Mouse (Mus musculus) G1E (cell line): ENCODE measurements around the gene Urad. TPM values are rescaled to one million over a fixed set of nuclear protein-coding genes. Genes with fewer than 3 reads are reported as not detected.

ENCODE experiments used
- ATAC-seq: 2 replicates; pipeline ENCODE4 v1.8.0; 2016; ENCODE audit warnings: mild to moderate bottlenecking; ENCODE audit not compliant: insufficient number of reproducible peaks, poor library complexity, low FRiP score, severe bottlenecking; ENCODE audit errors: extremely low read depth
- DNase-seq: peaks from one replicate; pipeline ENCODE4 v3.0.0; 2012; ENCODE audit warnings: low spot score
- H3K27me3 ChIP-seq: 2 replicates; pipeline ENCODE4 v1.6.1; 2012; ENCODE audit warnings: mild to moderate bottlenecking, low read length, inconsistent platforms; ENCODE audit not compliant: insufficient read depth
- H3K36me3 ChIP-seq: replicated peaks from 2 replicates; pipeline ENCODE3; 2012; ENCODE audit warnings: mild to moderate bottlenecking, inconsistent platforms
- H3K4me1 ChIP-seq: 2 replicates; pipeline ENCODE4 v1.6.1; 2012; ENCODE audit warnings: low read depth, low read length, inconsistent platforms, mixed read lengths; ENCODE audit not compliant: insufficient read depth
- H3K4me3 ChIP-seq: 2 replicates; pipeline ENCODE4 v1.5.1; 2012; ENCODE audit warnings: low read depth, mild to moderate bottlenecking, inconsistent platforms, low read length, moderate library complexity, mixed read lengths
- H3K9me3 ChIP-seq: replicated peaks from 2 replicates; pipeline ENCODE4 v1.6.1; 2012; ENCODE audit warnings: inconsistent platforms
- CTCF ChIP-seq: IDR thresholded peaks from 2 replicates; pipeline ENCODE4 v1.5.1; 2012; ENCODE audit warnings: low read depth, low read length, inconsistent platforms, mixed read lengths
- GATA1 ChIP-seq: IDR thresholded peaks from 2 replicates; pipeline ENCODE4 v1.6.1; 2012; ENCODE audit warnings: borderline replicate concordance, low read length, inconsistent platforms, mixed read lengths
- GATA2 ChIP-seq: IDR thresholded peaks from 2 replicates; pipeline ENCODE4 v1.6.1; 2012; ENCODE audit warnings: low read depth, low read length, inconsistent platforms, borderline replicate concordance
- POLR2AphosphoS5 ChIP-seq: IDR thresholded peaks from 2 replicates; pipeline ENCODE4 v1.6.1; 2012; ENCODE audit warnings: low read depth, low read length, inconsistent platforms; ENCODE audit not compliant: insufficient replicate concordance
- TAL1 ChIP-seq: conservative IDR thresholded peaks from 2 replicates; pipeline ENCODE4 v1.6.1; 2012; ENCODE audit warnings: low read depth, low read length, inconsistent platforms, mixed read lengths
- polyA plus RNA-seq: library from polyadenylated mRNA; stranded (reverse); fragments of >175 nt; gene quantifications from 2 replicates; pipeline ENCODE4 v1.2.3, GENCODE M21; 2012
- total RNA-seq, 2 experiments: library from RNA; stranded (forward) in 1 of 2; stranded (reverse) in 1 of 2; fragments of 200-1000 nt in 1 of 2; fragments of >200 nt in 1 of 2; fragmentation: Nextera tagmentation in 1 of 2; gene quantifications; 2 replicates each; pipeline ENCODE4 v1.2.3; 2014 to 2017

Gene Urad
- total and polyA plus RNA-seq, 3 experiments, result not detected

- H3K4me1 ChIP-seq, result no peaks in the 10 kb centered on the region
- H3K36me3 ChIP-seq, result no peaks in the 10 kb centered on the region
- TF ChIP-seq POLR2AphosphoS5 (no peak), CTCF (no peak), TAL1 (no peak), GATA1 (no peak), GATA2 (no peak)
- H3K4me3 ChIP-seq, result no peak overlapping the region
- peaks cover 25% of the 10 kb centered on the region for H3K27me3 ChIP-seq
- H3K9me3 ChIP-seq, result no peaks in the 10 kb centered on the region
- ATAC-seq, result no peak
- no peak for DNase-seq
These were observed 6.7 kb downstream of the Urad start for GRCm38 (mm10) chr5:147315432-147316075.

- Histone ChIP-seq H3K4me1 (no peaks in the 10 kb centered on the region), H3K27me3 (peaks cover 25% of the 10 kb centered on the region), H3K9me3 (no peaks in the 10 kb centered on the region), H3K4me3 (no peak overlapping the region), H3K36me3 (no peaks in the 10 kb centered on the region)
- DNase-seq (no peak), ATAC-seq (no peak)
- no peak for TF ChIP-seq CTCF
- TF ChIP-seq GATA2, result no peak
- TF ChIP-seq GATA1, result no peak
- no peak for TF ChIP-seq POLR2AphosphoS5
- no peak for TF ChIP-seq TAL1
These were observed 7.4 kb downstream of the Urad start for GRCm38 (mm10) chr5:147314646-147315431.

- Histone ChIP-seq H3K9me3 (no peaks in the 10 kb centered on the region), H3K4me3 (no peak overlapping the region), H3K36me3 (no peaks in the 10 kb centered on the region), H3K27me3 (peaks cover 25% of the 10 kb centered on the region), H3K4me1 (no peaks in the 10 kb centered on the region)
- no peak for TF ChIP-seq GATA1
- no peak for TF ChIP-seq POLR2AphosphoS5
- TF ChIP-seq TAL1, result no peak
- TF ChIP-seq CTCF, result no peak
- ATAC-seq (no peak), DNase-seq (no peak)
These were observed 9.2 kb downstream of the Urad start for GRCm38 (mm10) chr5:147312830-147313685.

- H3K4me1 ChIP-seq, result no peaks in the 10 kb centered on the region
- H3K36me3 ChIP-seq, result no peaks in the 10 kb centered on the region
- no peak for TF ChIP-seq POLR2AphosphoS5
- TF ChIP-seq TAL1, result no peak
- no peak for TF ChIP-seq CTCF
- no peak for TF ChIP-seq GATA1
- no peak for TF ChIP-seq GATA2
- peaks cover 35% of the 10 kb centered on the region for H3K27me3 ChIP-seq
- peaks cover 11% of the 10 kb centered on the region for H3K9me3 ChIP-seq
- no peak for DNase-seq
- no peak overlapping the region for H3K4me3 ChIP-seq
- ATAC-seq, result no peak
These were observed 12.5 kb downstream of the Urad start for GRCm38 (mm10) chr5:147309786-147310185.

GRCm38 (mm10) chr5:147308451-147308850, 13.8 kb downstream of the Urad start:
- TF ChIP-seq GATA2, result no peak
- no peak for TF ChIP-seq POLR2AphosphoS5
- TF ChIP-seq CTCF, result no peak
- no peak for TF ChIP-seq TAL1
- TF ChIP-seq GATA1, result no peak
- Histone ChIP-seq H3K4me1 (no peaks in the 10 kb centered on the region), H3K36me3 (no peaks in the 10 kb centered on the region), H3K9me3 (peaks cover 11% of the 10 kb centered on the region), H3K27me3 (peaks cover 44% of the 10 kb centered on the region), H3K4me3 (no peak overlapping the region)
- DNase-seq (no peak), ATAC-seq (no peak)

- Histone ChIP-seq H3K27me3 (peaks cover 46% of the 10 kb centered on the region), H3K36me3 (no peaks in the 10 kb centered on the region), H3K9me3 (peaks cover 11% of the 10 kb centered on the region), H3K4me1 (no peaks in the 10 kb centered on the region), H3K4me3 (no peak overlapping the region)
- ATAC-seq (no peak), DNase-seq (no peak)
- TF ChIP-seq TAL1, result no peak
- no peak for TF ChIP-seq CTCF
- TF ChIP-seq GATA1, result no peak
- no peak for TF ChIP-seq GATA2
- no peak for TF ChIP-seq POLR2AphosphoS5
These were observed 14.8 kb downstream of the Urad start for GRCm38 (mm10) chr5:147307398-147307785.
